Mouse (Mus musculus) MEL (cell line): Measurements from ENCODE around the gene Gm20388.

Experiments
- CHD1 ChIP-seq: IDR thresholded peaks from 2 replicates; pipeline ENCODE4 v1.6.1; 2012; ENCODE audit warnings: low read depth, mild to moderate bottlenecking, inconsistent platforms, low read length, improper control_type of control experiment
- CTCF ChIP-seq, 3 experiments: IDR thresholded peaks in 2 of 3; conservative IDR thresholded peaks in 1 of 3; 2 replicates each; pipeline ENCODE4 v1.5.1; 2011 to 2012; ENCODE audit warnings: low read length in 3 of 3, low read depth in 2 of 3, mild to moderate bottlenecking in 2 of 3, improper control_type of control experiment in 1 of 3, inconsistent platforms in 1 of 3, mixed read lengths in 1 of 3, moderate library complexity in 1 of 3; ENCODE audit not compliant: control insufficient read depth in 1 of 3, insufficient read depth in 1 of 3, poor library complexity in 1 of 3, severe bottlenecking in 1 of 3
- EP300 ChIP-seq, 2 experiments: IDR thresholded peaks; 2 replicates each; pipeline ENCODE4 v1.6.1; 2011; ENCODE audit warnings: improper control_type of control experiment in 2 of 2, low read length in 2 of 2, low read depth in 1 of 2, mild to moderate bottlenecking in 1 of 2
- HCFC1 ChIP-seq: IDR thresholded peaks from 2 replicates; pipeline ENCODE4 v1.6.1; 2012; ENCODE audit warnings: low read depth, mild to moderate bottlenecking, inconsistent platforms, low read length, improper control_type of control experiment, moderate library complexity
- MAX ChIP-seq: IDR thresholded peaks from 2 replicates; pipeline ENCODE4 v1.6.1; 2011; ENCODE audit warnings: low read length, improper control_type of control experiment
- MXI1 ChIP-seq: IDR thresholded peaks from 2 replicates; pipeline ENCODE4 v1.6.1; 2011; ENCODE audit warnings: mild to moderate bottlenecking, low read depth, low read length, improper control_type of control experiment
- POLR2A ChIP-seq, 2 experiments: IDR thresholded peaks; 2 replicates each; pipeline ENCODE4 v1.6.1; 2011 to 2012; ENCODE audit warnings: low read length in 2 of 2, mild to moderate bottlenecking in 2 of 2, control low read depth in 1 of 2, improper control_type of control experiment in 1 of 2, low read depth in 1 of 2, moderate library complexity in 1 of 2; ENCODE audit not compliant: control insufficient read depth in 1 of 2, insufficient read depth in 1 of 2, poor library complexity in 1 of 2
- TBP ChIP-seq: IDR thresholded peaks from 2 replicates; pipeline ENCODE4 v1.8.0; 2011; ENCODE audit warnings: low read depth, low read length, improper control_type of control experiment
- USF2 ChIP-seq, 2 experiments: IDR thresholded peaks; 2 replicates each; pipeline ENCODE4 v1.6.1; 2011 to 2012; ENCODE audit warnings: improper control_type of control experiment in 2 of 2, low read length in 2 of 2, borderline replicate concordance in 1 of 2, inconsistent platforms in 1 of 2, low read depth in 1 of 2, mild to moderate bottlenecking in 1 of 2; ENCODE audit not compliant: insufficient read depth in 1 of 2

GRCm38 (mm10) chr8:122568109-122568504 is 2657.5 kb downstream of the Gm20388 start:
- TF ChIP-seq CTCF (IDR thresholded peaks at IDR 0.05 in 2 of 3, conservative IDR thresholded peaks at IDR 0.05 in 1 of 3; ENCODE audit: control insufficient read depth in 1 of 3, insufficient read depth in 1 of 3, low read depth in 2 of 3, low read length in 3 of 3, poor library complexity in 1 of 3, severe bottlenecking in 1 of 3) (no peak), TBP (no peak), EP300 (IDR thresholded peaks at IDR 0.05; ENCODE audit: low read depth in 1 of 2, low read length in 2 of 2) (no peak), MXI1 (no peak), POLR2A (IDR thresholded peaks at IDR 0.05; ENCODE audit: control insufficient read depth in 1 of 2, insufficient read depth in 1 of 2, low read depth in 1 of 2, low read length in 2 of 2, poor library complexity in 1 of 2) (peak in 1 of 2 experiments; percentile 33; a peak in 1 of 4 replicates), HCFC1 (no peak), USF2 (IDR thresholded peaks at IDR 0.05; ENCODE audit: borderline replicate concordance in 1 of 2, insufficient read depth in 1 of 2, low read depth in 1 of 2, low read length in 2 of 2) (no peak), MAX (no peak), CHD1 (no peak)
